Mouse (Mus musculus) right cerebral cortex, adult 18-20 months (tissue): ENCODE measurements around the gene Auts2.

Source experiments
- DNase-seq: peaks from one replicate; pipeline ENCODE4 v3.0.0; 2022; ENCODE audit warnings: mixed read lengths

The Auts2 gene

DNA sequence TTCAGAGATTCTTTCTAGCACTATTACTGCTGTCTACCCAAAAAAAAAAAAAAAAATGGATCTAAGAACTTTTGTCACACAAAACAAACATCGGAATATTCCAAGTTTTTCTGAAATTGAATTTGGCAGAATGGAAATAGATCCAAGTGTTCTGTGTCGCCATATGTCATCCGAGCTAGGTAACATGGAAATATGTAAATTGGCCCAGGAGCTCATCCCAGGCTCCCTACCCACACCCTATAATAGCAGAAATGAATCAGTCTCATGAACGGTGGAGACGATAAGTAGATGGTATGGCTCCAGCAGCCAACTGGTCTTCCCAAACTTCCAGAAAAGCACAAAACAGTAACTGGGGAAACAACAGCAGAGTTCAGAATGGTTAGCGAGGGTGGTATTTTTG, 577.6 kb downstream of the Auts2 start:
- peak; percentile 19 for DNase-seq

DNA sequence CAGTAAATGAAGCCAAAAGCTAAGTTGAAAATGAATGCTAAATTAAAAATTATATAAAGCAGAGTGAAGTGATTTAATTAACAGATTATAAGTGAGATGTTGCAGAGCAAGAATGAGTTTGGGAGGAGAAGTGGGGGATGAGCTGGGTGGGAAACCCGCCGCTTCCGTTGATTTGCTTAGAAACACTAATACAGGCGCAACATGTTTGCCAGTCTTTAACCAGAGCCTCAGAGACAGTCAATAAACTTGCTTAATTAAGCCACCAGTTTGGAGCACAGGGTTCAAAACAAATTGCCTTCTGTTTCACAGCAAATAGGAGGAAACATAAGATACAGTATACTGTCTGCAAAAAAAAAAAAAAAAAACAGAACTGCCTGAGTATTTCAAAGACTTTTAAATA, 579.6 kb downstream of the Auts2 start:
- DNase-seq = no peak

GRCm38 (mm10) chr5:131961859-131962258, 581.3 kb downstream of the Auts2 start:
- DNase-seq = no peak

- DNase-seq = no peak
Measured at GRCm38 (mm10) chr5:131960432-131960831, 582.7 kb downstream of the Auts2 start.

- DNase-seq = no peak
Measured at GRCm38 (mm10) chr5:131956998-131957397, 586.1 kb downstream of the Auts2 start.

DNA sequence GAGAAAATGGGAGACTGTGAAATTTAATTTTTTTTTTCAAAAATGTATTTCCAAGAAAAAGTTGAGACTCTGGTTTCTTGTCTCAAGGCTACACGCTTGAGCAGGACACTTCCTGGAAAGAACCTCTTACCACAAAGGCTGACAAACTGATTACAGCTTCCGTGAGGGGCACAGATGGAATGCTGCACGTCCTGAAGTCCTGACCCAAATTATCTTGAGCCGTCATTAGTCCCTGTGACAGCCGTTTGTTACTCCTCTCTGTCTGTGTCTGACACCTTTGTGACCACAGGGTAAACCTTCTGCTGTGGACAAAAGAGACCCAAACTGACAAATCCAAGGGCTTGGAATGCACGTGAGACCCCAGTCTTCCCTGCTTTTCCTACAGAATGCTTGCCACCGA, 587.1 kb downstream of the Auts2 start:
- DNase-seq = no peak

GRCm38 (mm10) chr5:131955227-131956016, 587.7 kb downstream of the Auts2 start:
- DNase-seq = no peak

- no peak for DNase-seq
Measured at GRCm38 (mm10) chr5:131948571-131949151, 594.5 kb downstream of the Auts2 start.

DNA sequence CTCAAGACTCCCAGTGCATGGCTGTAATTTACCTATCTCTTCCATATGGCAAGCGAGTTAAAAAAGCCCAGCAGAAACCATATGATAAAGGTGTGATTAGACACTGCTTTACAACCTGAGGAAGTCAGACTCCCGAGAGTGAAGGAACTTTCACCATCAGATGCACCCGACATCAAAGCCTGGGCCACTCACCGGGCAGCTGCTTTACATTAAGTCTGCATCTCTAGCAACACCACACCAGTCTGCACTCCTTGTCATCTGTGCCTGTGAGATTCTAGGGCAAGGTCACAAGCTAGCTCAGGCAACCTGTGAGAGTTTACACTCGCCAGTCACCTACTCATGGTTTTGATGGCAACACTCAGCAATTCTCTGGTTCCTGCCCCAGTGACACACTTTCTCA, 596.3 kb downstream of the Auts2 start:
- no peak for DNase-seq

GRCm38 (mm10) chr5:131944761-131945160, 598.4 kb downstream of the Auts2 start:
- DNase-seq = no peak

GRCm38 (mm10) chr5:131928696-131929095, 614.4 kb downstream of the Auts2 start:
- no peak for DNase-seq

GRCm38 (mm10) chr5:131922759-131923158, 620.4 kb downstream of the Auts2 start:
- no peak for DNase-seq

GRCm38 (mm10) chr5:131922118-131922517, 621.0 kb downstream of the Auts2 start:
- no peak for DNase-seq

DNA sequence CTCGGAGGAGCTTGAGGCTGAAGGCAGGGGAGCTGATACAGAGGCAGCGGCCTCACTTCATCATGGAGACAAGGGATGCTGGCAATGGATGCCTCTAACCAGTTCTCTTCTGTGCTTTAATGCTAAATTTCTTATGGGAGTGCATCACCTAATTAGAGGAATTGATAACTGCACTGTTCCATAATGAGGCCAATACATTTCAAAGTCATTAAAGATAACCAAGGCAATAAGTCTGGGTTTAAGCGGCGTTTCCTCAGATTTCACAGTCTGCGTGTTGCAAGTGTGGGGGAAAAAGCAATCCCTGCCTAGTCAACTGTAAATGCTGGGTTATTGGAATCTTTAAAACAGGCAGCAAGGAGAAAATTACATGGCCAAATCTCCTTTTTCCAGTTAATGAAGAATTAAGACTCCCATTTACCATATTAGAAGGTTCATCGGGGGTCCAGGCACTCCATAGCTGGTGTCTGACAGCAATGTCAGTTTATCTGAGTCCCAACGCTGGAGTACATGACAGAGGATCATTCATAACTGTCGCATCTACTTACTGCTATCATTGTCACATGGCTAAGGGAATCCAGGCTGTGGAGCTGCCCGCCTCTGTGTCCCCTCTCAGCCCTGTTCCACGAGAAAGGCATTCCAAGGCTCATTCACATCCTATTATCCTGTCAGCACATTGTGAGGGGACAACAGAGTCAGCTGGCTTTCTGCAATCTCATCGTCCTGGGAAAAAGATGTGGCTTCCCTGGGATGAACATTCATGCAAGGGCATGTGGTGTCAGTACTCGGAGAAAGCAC, 623.0 kb downstream of the Auts2 start:
- DNase-seq = no peak

DNA sequence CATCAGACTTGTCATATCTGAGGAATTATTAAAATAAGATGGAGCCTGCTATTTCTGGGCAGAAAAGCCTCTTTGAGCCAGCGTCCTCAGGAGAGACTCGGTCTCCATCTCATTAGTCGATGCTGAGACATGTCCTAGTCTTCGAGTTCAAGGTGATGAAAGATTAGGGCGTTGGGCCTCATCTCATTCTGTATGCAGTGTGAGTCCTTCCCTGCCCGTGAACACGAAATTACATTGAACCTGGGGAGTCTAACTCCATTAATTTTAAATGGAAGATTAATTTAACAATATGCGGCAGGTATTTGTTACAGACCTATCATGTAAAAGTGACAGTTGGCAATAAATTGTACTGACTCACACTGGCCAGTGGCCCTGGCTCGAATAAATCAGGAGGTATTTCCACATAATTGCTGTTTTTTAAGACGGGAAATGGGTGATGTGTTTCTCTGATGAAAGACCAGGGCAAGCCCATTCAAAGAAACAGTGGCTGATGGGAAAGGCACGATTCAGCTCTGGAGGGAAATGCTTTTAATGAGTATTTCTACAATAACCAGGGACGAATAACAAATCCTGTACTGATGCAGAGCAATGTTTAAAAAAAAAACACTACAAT, 626.2 kb downstream of the Auts2 start:
- no peak for DNase-seq

DNA sequence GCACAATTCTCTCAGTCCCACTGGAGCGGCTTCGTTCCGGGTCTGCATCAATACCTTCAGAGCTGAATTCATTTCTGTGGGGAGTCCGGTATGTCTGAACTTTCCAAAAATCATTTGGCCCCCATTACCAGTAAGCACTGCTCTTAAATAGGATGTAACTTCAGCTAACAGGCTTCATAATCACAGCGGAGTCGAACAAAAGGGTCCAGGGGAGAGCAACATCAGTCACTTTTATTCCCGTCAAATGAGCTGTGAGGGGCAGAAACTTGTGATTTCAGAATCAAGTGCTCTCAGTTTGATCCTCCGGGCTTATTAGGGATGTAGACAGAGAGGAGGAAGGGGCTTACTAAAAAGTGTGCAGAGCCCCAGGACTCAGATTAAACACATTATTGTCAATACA, 629.6 kb downstream of the Auts2 start:
- DNase-seq = no peak

- DNase-seq = no peak
Measured at GRCm38 (mm10) chr5:131912983-131913382, 630.2 kb downstream of the Auts2 start.

DNA sequence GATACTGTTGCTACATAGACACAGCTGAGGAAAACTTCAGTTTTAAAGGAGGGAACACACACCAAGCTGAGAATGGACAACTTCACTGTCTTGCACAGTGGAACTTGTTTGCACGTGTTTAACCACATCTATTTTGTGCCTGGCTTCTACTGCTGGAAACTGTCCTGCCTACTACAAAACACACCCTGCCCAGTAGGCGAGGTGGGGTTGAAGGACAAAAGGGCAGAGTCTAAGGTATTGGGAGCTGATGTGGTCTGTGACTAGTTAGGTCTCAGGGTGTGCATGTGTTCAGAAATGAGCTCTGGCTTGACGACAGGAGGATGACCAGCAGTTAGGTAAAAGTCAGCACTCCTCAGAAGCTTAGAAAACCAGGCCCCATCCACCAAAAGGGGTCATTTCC, 636.8 kb downstream of the Auts2 start:
- DNase-seq = no peak

- no peak for DNase-seq
Measured at GRCm38 (mm10) chr5:131904478-131904877, 638.7 kb downstream of the Auts2 start.

- no peak for DNase-seq
Measured at GRCm38 (mm10) chr5:131898048-131898638, 645.0 kb downstream of the Auts2 start.

GRCm38 (mm10) chr5:131886636-131887035, 656.5 kb downstream of the Auts2 start:
- no peak for DNase-seq

GRCm38 (mm10) chr5:131876569-131876968, 666.6 kb downstream of the Auts2 start:
- DNase-seq = no peak

GRCm38 (mm10) chr5:131875976-131876375, 667.2 kb downstream of the Auts2 start:
- no peak for DNase-seq
